Mouse (Mus musculus): ENCODE measurements around the gene Map2k6.

DNA sequence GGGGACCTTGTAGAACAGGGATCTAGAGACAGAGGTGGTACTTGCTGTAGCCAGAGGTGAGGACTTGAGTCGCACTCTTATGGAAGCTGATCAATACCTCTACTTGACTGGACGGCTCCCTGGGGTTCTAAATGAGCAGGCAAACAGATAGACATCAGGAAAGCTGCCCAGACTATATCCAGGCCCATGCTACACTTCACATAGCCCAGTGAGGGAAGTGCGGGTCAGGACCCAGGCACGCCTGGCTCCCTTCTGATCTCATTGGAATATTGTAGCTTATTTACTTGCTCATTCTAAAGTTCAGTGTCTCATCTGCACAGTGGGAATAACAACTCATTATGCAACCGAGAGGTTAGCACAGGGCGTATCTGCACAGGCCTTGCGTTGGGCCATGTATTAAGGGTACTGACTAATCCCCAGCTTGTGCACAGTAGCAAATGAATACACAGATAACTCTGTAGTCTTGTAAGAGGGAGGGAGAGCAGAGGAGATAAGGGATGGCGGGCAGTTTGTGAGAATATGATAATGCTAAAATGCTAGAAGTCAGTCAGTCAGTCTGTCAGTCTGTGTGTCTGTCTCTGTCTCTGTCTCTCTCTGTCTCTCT is 64.2 kb downstream of the Map2k6 start:
- TF ChIP-seq POLR2A (IDR thresholded peaks at IDR 0.05; ENCODE audit: insufficient read length, low read depth), result no peak
- no peak for TF ChIP-seq E2F4 (IDR thresholded peaks at IDR 0.05; ENCODE audit: insufficient read depth)
- no peak for TF ChIP-seq POLR2AphosphoS2 (IDR thresholded peaks at IDR 0.05; ENCODE audit: insufficient read length, low read depth)
- TF ChIP-seq TCF3 (IDR thresholded peaks at IDR 0.05; ENCODE audit: insufficient read length, low read depth), result no peak
- TF ChIP-seq MYOG (IDR thresholded peaks at IDR 0.05; ENCODE audit: control insufficient read depth in 1 of 3, insufficient read depth in 1 of 3, insufficient read length in 2 of 3, low read depth in 2 of 3), result no peak
- no peak for TF ChIP-seq CEBPB (IDR thresholded peaks at IDR 0.05; ENCODE audit: insufficient read depth, poor library complexity, severe bottlenecking)
- TF ChIP-seq USF1 (IDR thresholded peaks at IDR 0.05; ENCODE audit: low read depth), result no peak
- TF ChIP-seq MYOD1 (IDR thresholded peaks at IDR 0.05; ENCODE audit: control insufficient read depth in 1 of 3, insufficient read length in 2 of 3, low read depth in 2 of 3), result no peak
- no peak for TF ChIP-seq REST (IDR thresholded peaks at IDR 0.05; ENCODE audit: insufficient read depth, insufficient read length)
- TF ChIP-seq TCF12 (IDR thresholded peaks at IDR 0.05; ENCODE audit: insufficient read depth, poor library complexity, severe bottlenecking), result no peak
